Mouse (Mus musculus): ENCODE results near the gene Asap3.

DNA sequence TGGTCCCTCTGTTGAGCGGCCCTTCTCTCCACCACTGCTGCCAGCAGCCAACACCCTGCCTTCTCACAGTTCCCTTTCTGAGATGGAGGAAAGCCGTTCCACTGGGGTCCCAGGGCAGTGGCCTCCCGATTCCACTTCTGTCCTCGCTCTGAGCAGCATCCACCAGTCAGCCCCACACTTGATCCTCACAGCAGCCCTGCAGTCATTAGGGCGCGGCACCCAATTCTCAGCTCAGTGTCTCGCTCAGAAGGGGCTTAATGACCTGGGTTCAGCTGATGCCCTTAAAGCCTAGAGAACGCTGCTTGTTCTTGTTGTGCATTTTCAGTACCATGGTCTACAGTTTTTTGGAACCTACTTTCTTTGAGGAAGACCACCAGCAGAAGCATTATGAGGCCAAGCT lies 74.9 kb downstream of the Asap3 start:
- TF ChIP-seq CTCF (IDR thresholded peaks at IDR 0.05; ENCODE audit: borderline replicate concordance, insufficient read depth, low read length) (no peak), POLR2A (IDR thresholded peaks at IDR 0.05; ENCODE audit: low read depth, low read length) (no peak)

Data from embryonic fibroblast, embryonic 13.5 days (primary cell).